Mouse (Mus musculus) CD4-positive helper T cell, adult 2 months (primary cell): ENCODE results near the gene Cp.
A peak's percentile ranks its signal among the peaks of the same experiment; 100 is the strongest.
"Not testable (repeated sequence)": the region's sequence is repeated elsewhere in the genome, so short reads cannot be mapped to it uniquely, and the experiment has no call there.

Source experiments
- DNase-seq: peaks from one replicate; pipeline ENCODE4 v3.0.0-alpha.2; 2012; ENCODE audit warnings: low read depth, missing footprints, low spot score

Gene Cp

GRCm38 (mm10) chr3:20007275-20007674, 50.4 kb downstream of the Cp start:
- DNase-seq: no peak

DNA sequence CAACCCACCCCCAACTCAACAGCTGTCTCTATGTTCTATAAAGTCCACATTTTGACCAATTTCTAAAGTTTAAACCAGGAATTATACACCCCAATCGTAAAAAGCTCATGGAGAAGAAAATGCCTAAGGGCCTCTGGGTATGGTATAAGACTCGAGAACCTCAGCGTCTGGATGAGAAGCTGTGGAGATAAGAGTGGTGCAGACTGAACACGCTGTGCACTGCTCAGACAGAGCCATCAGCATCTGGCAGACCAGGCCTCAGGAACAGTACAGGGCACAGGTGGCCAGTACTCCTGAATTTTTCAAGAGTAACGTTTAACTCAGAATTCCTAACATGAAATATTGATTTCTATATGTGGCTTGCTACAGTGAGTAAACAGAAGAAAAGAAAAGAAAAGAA, 50.9 kb downstream of the Cp start:
- DNase-seq: no peak

DNA sequence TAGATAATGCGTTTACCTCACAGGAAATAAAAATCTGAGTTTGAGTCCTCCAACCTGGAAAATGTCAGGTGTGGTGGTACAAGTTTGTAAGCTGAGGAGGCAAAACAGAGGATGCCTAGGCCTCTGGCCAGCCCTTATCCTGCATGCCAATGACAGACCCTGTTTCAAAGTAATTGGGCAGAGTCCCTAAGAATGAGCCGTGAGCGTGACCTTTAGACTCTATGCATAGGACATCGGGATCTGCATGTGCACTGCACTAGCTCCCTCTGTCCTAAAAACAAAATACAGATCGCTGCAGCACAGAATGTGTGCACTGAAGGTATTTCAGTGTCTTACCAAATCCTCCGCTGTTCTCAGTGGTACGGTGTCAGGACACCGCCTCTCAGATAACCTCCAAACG, 53.6 kb downstream of the Cp start:
- no peak for DNase-seq

DNA sequence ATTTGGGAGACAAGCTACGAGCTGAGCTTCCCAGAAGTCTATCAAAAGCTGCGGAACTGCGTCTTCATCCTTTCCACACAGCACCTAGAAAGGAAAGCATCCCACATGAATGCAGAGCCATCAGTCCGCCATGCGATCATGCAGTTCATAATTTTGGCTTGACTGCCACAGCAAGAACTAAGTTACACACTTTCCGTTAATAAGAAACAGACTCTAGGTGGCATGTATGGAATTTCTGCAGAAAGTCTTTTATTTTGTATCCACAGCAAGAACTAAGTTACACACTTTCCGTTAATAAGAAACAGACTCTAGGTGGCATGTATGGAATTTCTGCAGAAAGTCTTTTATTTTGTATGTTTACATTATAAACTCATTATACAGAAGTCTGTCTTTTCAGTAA, 54.1 kb downstream of the Cp start:
- DNase-seq: not testable (repeated sequence)

DNA sequence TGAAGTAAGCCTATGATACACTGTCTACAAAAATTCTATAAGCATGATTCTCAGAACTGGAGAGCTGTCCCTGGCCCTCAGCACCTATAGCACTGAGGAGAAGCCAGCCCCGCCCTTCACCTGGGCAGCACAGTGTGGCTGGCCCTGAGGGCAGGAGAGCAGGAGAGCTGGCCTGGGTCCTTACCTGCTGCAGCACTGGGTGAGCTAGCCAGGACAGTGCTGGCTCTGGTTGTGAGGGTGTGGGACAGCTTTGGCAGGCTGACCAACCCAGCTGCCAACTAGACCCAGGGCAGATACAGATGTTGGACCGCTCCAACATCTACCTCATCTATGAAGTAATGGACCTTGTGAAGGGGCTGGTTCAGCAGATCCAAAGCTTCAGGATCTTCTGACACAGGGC, 57.6 kb downstream of the Cp start:
- no peak for DNase-seq

GRCm38 (mm10) chr3:20018076-20018475, 61.2 kb downstream of the Cp start:
- DNase-seq: no peak

- DNase-seq: no peak
These were observed 67.0 kb downstream of the Cp start for GRCm38 (mm10) chr3:20023832-20024231.

- no peak for DNase-seq
These were observed 69.6 kb downstream of the Cp start for GRCm38 (mm10) chr3:20026481-20026880.

DNA sequence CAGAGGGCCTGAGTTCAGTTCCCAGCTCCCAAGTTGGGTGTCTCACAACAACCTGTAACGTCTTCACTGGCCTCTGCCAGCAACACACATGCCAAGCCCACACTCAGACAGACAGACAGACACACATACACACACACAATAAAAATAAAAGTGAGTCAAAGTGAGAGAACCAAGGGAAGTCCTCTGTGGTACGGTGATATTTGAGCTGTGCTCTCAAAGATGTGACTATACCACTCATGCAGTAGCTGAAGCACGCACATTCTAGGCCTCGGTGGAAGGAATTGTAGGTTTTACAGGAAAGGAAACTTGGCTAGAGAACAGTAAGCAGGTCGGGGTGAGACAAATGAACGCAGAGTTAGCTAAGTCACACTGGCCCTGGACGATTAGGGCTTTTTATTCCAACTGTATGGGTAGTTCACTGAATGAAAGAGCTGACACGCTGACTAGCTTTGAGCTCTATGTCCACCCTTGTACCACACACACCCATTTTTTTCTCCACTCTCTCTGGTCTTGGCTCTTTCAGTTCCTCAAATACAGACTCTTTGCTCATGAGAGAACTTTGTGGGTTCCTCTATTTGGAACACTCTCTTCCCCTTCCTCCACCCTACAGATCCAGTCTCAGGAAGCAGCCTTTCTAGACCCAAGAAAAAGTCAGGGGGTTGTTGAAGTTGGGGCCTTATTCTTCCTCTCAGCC, 70.3 kb downstream of the Cp start:
- DNase-seq: no peak

DNA sequence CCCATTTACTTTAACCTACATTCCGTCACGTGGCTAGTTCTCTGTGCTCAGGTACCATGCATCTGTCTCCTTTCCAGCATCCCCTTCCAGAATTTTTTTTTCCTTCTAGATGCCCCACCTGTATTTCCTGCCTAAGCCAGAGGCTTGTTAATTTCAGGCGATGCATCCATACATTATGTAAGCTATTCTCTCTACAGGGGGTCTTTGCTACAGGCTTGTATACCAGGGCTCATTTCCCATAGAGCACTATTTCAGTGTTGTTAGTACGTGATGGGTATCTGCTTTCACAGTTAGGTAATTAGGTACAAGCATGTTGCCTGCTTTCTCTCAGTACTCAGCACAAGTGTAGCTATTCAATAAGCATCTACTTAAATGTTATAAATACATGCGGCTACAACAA, 70.9 kb downstream of the Cp start:
- DNase-seq: no peak

GRCm38 (mm10) chr3:20028640-20029039, 71.8 kb downstream of the Cp start:
- DNase-seq: no peak

- DNase-seq: no peak
These were observed 74.0 kb downstream of the Cp start for GRCm38 (mm10) chr3:20030807-20031206.

DNA sequence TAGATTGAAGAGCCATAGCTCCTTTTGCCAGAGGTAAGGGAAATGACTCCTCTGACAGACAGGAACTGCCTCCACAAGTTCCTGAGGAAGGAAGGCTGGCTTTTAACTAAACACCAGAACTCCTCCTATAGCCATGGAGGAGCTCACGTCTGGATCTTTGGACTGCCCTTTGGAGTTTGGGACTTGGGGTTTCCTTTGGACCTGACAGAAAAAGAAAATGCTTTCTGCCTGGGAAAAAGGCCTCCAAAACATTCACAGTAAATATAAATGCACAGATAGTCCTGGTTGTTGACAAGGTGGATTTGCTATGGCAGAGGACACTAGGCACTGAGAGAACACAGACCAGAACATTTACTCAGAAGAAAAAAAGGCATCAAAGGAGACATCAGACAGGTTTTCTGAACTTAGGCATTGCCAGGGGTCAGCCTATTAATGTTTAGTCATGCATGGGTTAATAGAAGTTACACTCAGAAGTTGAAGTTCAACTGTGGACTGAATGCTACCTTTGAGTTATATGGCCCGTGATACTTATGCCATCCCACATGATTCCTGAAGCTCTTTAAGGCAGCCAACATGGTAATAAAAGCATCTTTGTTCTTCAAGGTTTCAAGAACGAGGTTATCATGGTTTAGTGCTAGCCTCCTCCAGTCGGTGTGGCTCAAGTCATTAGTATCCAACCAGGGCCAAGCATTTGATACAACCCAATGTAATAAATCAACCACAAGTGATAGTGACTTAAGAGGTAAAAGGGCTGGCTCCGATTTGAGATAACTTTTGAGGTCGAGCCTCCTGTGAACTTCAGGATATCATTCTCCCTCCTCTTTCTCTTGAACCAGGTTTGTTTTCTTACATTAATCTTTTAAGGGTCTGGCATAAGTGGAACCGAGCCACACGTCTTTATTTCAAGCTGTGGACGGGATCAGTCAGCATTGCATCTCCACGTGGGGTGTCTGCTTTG, 77.2 kb downstream of the Cp start:
- DNase-seq: no peak

DNA sequence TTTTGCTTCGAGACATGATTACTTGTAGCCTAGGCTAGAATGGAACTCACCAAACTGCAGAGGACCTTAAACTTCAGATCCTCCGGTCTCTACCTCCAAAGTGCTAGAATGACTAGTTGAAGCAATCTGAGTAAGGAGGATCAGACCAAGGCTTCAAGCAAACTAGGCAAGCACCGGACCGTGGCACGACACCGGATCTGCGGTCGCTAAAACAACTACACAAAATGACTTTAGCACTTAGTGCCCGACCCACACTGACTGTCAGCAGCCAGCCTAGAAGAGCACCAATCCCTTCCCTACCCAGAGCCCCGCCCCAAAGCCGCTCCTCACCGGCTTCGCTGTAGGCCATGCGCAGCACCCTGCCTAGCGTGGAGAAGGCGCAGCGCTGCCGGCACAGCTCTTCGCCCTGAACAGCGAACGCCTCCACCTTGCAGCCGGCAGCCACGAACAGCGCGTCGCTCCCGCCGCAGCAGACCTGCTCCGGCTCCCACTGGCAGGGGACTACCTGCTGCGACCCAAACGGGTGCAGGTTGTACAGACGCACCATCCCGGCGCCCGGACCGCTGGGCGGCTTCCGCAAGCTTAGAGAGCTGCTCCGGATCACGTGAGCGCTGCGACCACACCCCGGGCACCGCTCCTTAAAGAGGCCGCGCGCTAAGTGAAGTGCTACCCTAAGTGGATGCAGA, 78.0 kb downstream of the Cp start, which contains the start of gene Hps3:
Hps3 (minus strand) TSS at position 597 of the 686 bp plus-strand sequence.
- peak; percentile 90 for DNase-seq

DNA sequence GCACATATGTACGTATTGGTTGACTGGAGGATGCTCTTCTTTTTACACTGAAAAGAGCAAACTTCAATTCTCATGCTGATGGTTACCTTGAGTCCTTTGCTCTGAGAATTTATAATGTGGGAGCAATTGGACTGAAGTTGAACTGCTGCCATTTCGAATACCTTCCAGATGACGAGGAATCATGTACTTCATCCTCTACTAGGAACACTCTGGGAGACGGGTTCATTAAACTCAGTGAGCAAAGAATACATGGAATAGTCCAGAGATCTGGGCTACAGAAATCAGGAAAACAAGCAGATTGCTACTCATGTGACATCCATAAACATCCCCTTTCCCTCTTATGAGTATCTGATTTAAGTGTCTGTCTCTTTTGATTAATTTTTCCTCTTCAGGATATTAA, 79.2 kb downstream of the Cp start:
- DNase-seq: no peak

- not testable (repeated sequence) for DNase-seq
These were observed 84.6 kb downstream of the Cp start for GRCm38 (mm10) chr3:20041461-20041860.

DNA sequence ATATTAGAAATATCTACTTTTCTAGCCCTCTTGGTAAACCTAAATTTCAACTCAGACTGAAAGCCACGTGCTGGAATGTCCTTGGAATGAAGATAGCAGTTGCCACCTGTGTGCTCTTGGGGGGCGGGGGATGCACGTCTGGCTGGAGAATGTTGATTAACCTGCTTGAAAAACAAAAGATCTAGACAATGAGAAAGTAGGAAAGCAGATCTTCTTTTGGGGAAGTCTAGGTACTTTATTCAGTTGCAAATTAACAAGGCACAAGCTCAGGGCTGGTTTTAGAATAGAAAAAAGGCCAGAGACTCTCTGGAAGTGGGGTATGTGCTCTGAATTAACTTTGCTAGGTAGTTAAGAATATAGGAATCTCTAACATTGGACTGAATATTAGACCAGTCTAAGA, 87.9 kb downstream of the Cp start:
- not testable (repeated sequence) for DNase-seq

DNA sequence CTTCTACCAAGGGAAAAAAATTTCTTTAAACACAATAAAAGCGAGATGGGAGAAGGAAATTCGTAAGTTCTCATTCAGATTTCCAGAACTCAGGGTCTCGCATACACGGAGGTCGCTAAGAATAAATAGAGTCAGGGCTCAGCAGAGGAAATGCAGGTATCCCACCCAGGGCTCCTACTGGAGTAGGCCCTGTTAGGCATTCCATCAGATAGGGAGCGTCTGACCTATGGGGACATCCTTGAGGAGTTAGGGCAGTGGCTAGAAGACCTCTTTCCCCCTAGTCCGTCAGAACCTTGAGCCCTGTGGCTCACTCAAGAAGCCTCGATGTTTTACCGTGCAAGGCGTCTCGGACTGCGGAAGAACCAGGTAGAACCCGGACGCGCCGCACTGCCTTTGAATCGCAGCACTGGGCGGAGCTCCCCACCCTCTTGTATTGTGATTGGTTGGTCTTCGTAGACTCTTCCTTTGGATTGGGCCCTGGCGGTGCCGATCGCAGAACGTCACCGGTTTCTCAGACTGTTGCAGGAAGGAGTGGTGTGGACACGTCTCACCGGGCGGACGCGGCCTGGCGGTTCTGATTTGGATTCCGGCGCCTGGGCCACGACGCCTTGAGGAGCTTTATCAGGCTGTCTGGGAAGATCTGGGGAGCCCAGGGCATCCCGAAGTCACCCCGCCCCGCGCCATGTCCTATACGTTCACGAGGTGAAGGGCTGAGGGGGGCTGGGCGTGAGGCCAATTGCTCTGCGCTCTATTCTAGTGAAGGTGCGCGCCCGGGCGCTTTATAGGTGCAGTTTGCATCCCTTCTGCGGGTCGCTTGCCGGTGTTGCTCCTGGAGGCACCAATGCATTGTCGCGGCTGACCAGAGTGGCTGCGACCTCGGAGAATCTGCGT, 100.7 kb downstream of the Cp start, which contains the start of gene Hltf:
Hltf (plus strand) TSS at position 506 of the 891 bp plus-strand sequence.
- peak; percentile 96 for DNase-seq

DNA sequence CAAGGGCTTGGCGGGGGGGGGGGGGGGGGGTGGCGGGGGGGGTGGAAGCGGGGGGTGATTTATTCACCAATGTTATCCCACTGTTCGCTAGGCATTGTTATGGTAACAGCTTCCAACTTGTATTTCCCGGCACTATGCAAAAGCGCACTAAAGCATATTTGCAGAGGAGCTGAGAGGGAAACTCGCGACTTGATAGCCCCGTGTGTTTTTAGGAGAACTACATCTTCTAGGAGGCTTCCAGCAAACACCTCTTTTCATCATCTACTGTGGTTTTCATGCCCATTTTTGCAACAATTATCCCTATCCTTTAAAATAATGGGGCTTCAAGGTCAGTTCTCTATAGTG, 101.3 kb downstream of the Cp start:
- DNase-seq: no peak
